Mouse (Mus musculus): ENCODE measurements around the gene Cstl1.

GRCm38 (mm10) chr2:148743846-148744407 lies 6.2 kb upstream of the Cstl1 start:
- TF ChIP-seq POLR2A (IDR thresholded peaks at IDR 0.05; ENCODE audit: low read depth, low read length): no peak
- no peak for TF ChIP-seq CTCF (IDR thresholded peaks at IDR 0.05; ENCODE audit: extremely low read depth, insufficient read length, insufficient replicate concordance, low read depth, low read length)
